Mouse (Mus musculus): ENCODE results near the gene RPS10-NUDT3. TPM values are rescaled to one million over a fixed set of nuclear protein-coding genes. Genes with fewer than 3 reads are reported as not detected.
"Not testable (repeated sequence)": the region's sequence is repeated elsewhere in the genome, so short reads cannot be mapped to it uniquely, and the experiment has no call there.

RPS10-NUDT3 gene
- polyA plus RNA-seq, 1 experiment from 2014 or later = not detected

- Histone ChIP-seq H3K4me1 (replicated peaks; ENCODE audit: control insufficient read depth, insufficient read depth, low read length) (peaks cover 7% of the 10 kb centered on the region; the same call in 1 of the 2 replicates), H3K9ac (ENCODE audit: low read length) (peak within 1 kb of the TSS; percentile 94; the same call in 1 of the 2 replicates), H3K36me3 (ENCODE audit: control insufficient read depth, insufficient read depth, low read length) (peaks cover 18% of the 10 kb centered on the region), H3K4me2 (ENCODE audit: low read depth, low read length, severe bottlenecking) (peak within 1 kb of the TSS; percentile 61; the same call in 1 of the 2 replicates), H3K27me3 (ENCODE audit: control insufficient read depth, insufficient read depth, low read length) (no peaks in the 10 kb centered on the region), H3K4me3 (ENCODE audit: low read depth, low read length) (peak within 1 kb of the TSS; percentile 81), H3K9me3 (ENCODE audit: control insufficient read depth, low read length) (no peaks in the 10 kb centered on the region), H3K27ac (ENCODE audit: low read depth, low read length) (peak within 1 kb of the TSS; percentile 54; the same call in 1 of the 2 replicates)
- DNase-seq (ENCODE audit: low spot score) (no peak), ATAC-seq (replicated peaks; ENCODE audit: low FRiP score) (no peak)
- WGBS = 50% methylated on average over 18 of the region's 18 CpGs
These were observed 1.4 kb upstream of the RPS10-NUDT3 start, which contains the start of gene Rps10 for GRCm38 (mm10) chr17:27636132-27637020. Gene Rps10, minus strand, starts transcription at chr17:27636669.

- H3K36me3 ChIP-seq (ENCODE audit: control insufficient read depth, insufficient read depth, low read length) = peaks cover 26% of the 10 kb centered on the region
- peak overlapping the region; percentile 61 for H3K4me2 ChIP-seq (ENCODE audit: low read depth, low read length, severe bottlenecking)
- peak overlapping the region; percentile 54; the same call in 1 of the 2 replicates for H3K27ac ChIP-seq (ENCODE audit: low read depth, low read length)
- 55% methylated on average over 9 of the region's 9 CpGs for WGBS
- peak overlapping the region; percentile 81 for H3K4me3 ChIP-seq (ENCODE audit: low read depth, low read length)
- H3K9me3 ChIP-seq (ENCODE audit: control insufficient read depth, low read length); DNase-seq (ENCODE audit: low spot score); H3K27me3 ChIP-seq (ENCODE audit: control insufficient read depth, insufficient read depth, low read length); ATAC-seq (replicated peaks; ENCODE audit: low FRiP score); H3K4me1 ChIP-seq (replicated peaks; ENCODE audit: control insufficient read depth, insufficient read depth, low read length): not testable (repeated sequence)
- H3K9ac ChIP-seq (ENCODE audit: low read length) = peak overlapping the region; percentile 94
These were observed 517 bp upstream of the RPS10-NUDT3 start for GRCm38 (mm10) chr17:27635575-27635903.

DNA sequence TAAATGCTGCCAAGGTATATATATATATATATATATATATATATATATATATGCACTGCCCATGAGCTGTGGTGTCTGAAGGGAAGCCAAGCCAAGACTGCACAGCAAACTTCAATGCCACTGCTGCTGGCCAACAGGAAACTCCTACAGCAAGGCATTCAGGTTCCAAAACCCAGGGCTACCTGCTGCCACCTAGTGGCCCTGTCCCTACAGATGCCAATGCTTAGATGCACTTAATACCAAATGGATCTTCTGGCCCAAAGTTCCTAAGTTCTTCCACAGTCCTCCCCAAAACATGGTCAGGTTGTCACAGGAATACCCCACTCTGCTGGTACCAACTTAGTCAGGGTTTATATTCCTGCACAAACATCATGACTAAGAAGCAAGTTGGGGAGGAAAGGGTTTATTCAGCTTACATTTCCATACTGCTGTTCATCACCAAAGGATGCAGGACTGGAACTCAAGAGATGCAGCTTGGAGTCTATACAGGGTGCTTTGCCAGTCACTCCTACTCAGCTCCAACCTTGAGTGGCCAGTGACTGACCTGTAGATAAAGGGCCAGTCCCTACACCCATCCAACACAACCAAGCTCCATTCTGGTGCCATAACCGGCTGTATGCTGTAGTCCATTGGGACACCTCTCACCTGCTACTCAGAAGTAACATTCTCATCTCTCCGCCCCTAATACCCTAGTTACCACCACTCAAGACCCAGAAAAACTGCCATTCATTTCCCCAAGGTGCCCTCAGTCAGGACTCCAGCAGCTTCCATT is 5.6 kb downstream of the RPS10-NUDT3 start:
- ATAC-seq (replicated peaks; ENCODE audit: low FRiP score) (0 out of 2 replicates have a peak, but pooled peaks have one; percentile 11), DNase-seq (ENCODE audit: low spot score) (peak; percentile 89)
- Histone ChIP-seq H3K4me1 (replicated peaks; ENCODE audit: control insufficient read depth, insufficient read depth, low read length) (peaks cover 7% of the 10 kb centered on the region; the same call in 1 of the 2 replicates), H3K9me3 (ENCODE audit: control insufficient read depth, low read length) (no peaks in the 10 kb centered on the region), H3K9ac (ENCODE audit: low read length) (no peak overlapping the region), H3K36me3 (ENCODE audit: control insufficient read depth, insufficient read depth, low read length) (peaks cover 27% of the 10 kb centered on the region), H3K27me3 (ENCODE audit: control insufficient read depth, insufficient read depth, low read length) (no peaks in the 10 kb centered on the region), H3K4me3 (ENCODE audit: low read depth, low read length) (no peak overlapping the region), H3K27ac (ENCODE audit: low read depth, low read length) (no peak overlapping the region), H3K4me2 (ENCODE audit: low read depth, low read length, severe bottlenecking) (no peak overlapping the region)
- whole genome bisulfite sequencing = 73% methylated on average over 2 of the region's 2 CpGs

- Histone ChIP-seq H3K9ac (ENCODE audit: low read length) (no peak overlapping the region), H3K27ac (ENCODE audit: low read depth, low read length) (no peak overlapping the region), H3K36me3 (ENCODE audit: control insufficient read depth, insufficient read depth, low read length) (peaks cover 26% of the 10 kb centered on the region), H3K9me3 (ENCODE audit: control insufficient read depth, low read length) (no peaks in the 10 kb centered on the region), H3K4me3 (ENCODE audit: low read depth, low read length) (no peak overlapping the region), H3K4me1 (replicated peaks; ENCODE audit: control insufficient read depth, insufficient read depth, low read length) (peaks cover 5% of the 10 kb centered on the region; the same call in 1 of the 2 replicates), H3K27me3 (ENCODE audit: control insufficient read depth, insufficient read depth, low read length) (no peaks in the 10 kb centered on the region), H3K4me2 (ENCODE audit: low read depth, low read length, severe bottlenecking) (no peak overlapping the region)
- 90% methylated on average over 8 of the region's 8 CpGs for WGBS
- no peak for ATAC-seq (replicated peaks; ENCODE audit: low FRiP score)
- no peak for DNase-seq (ENCODE audit: low spot score)
These were observed 6.6 kb downstream of the RPS10-NUDT3 start for GRCm38 (mm10) chr17:27628376-27628775.

- 37% methylated on average over 5 of the region's 5 CpGs for WGBS
- Histone ChIP-seq H3K9me3 (ENCODE audit: control insufficient read depth, low read length) (no peaks in the 10 kb centered on the region), H3K36me3 (ENCODE audit: control insufficient read depth, insufficient read depth, low read length) (peaks cover 19% of the 10 kb centered on the region), H3K4me2 (ENCODE audit: low read depth, low read length, severe bottlenecking) (no peak overlapping the region), H3K4me1 (replicated peaks; ENCODE audit: control insufficient read depth, insufficient read depth, low read length) (no peaks in the 10 kb centered on the region; the same call in 1 of the 2 replicates), H3K9ac (ENCODE audit: low read length) (no peak overlapping the region), H3K27me3 (ENCODE audit: control insufficient read depth, insufficient read depth, low read length) (no peaks in the 10 kb centered on the region), H3K27ac (ENCODE audit: low read depth, low read length) (no peak overlapping the region), H3K4me3 (ENCODE audit: low read depth, low read length) (no peak overlapping the region)
- ATAC-seq (replicated peaks; ENCODE audit: low FRiP score) = no peak
- DNase-seq (ENCODE audit: low spot score) = no peak
These were observed 7.6 kb downstream of the RPS10-NUDT3 start for GRCm38 (mm10) chr17:27627451-27627850.

DNA sequence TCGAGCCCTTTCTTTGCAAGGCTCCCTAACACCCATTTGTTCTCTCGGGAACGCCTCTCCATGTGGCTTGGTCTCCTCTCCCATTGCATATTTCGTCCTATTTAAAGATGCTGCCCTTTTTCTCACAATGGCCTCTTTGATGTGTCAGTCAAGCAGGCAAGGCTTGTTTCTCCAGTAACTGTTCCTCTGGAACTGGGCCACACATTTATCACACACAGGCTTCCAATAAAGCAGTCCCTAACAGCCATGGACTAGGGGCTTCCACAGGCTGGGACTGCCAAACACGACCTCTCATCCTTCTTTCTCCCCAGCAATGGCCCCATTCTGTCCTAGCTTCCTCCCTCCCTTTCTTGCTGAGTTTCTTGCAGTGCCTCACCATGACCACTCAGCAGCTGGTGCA is 8.3 kb downstream of the RPS10-NUDT3 start:
- H3K4me2 ChIP-seq (ENCODE audit: low read depth, low read length, severe bottlenecking) = no peak overlapping the region
- H3K4me1 ChIP-seq (replicated peaks; ENCODE audit: control insufficient read depth, insufficient read depth, low read length) = no peaks in the 10 kb centered on the region; the same call in 1 of the 2 replicates
- no peak overlapping the region for H3K9ac ChIP-seq (ENCODE audit: low read length)
- no peaks in the 10 kb centered on the region for H3K27me3 ChIP-seq (ENCODE audit: control insufficient read depth, insufficient read depth, low read length)
- H3K4me3 ChIP-seq (ENCODE audit: low read depth, low read length) = no peak overlapping the region
- peaks cover 12% of the 10 kb centered on the region for H3K36me3 ChIP-seq (ENCODE audit: control insufficient read depth, insufficient read depth, low read length)
- no peak overlapping the region for H3K27ac ChIP-seq (ENCODE audit: low read depth, low read length)
- DNase-seq (ENCODE audit: low spot score) = no peak
- ATAC-seq (replicated peaks; ENCODE audit: low FRiP score) = no peak
- no peaks in the 10 kb centered on the region for H3K9me3 ChIP-seq (ENCODE audit: control insufficient read depth, low read length)
- WGBS = 36% methylated on average over 5 of the region's 5 CpGs

DNA sequence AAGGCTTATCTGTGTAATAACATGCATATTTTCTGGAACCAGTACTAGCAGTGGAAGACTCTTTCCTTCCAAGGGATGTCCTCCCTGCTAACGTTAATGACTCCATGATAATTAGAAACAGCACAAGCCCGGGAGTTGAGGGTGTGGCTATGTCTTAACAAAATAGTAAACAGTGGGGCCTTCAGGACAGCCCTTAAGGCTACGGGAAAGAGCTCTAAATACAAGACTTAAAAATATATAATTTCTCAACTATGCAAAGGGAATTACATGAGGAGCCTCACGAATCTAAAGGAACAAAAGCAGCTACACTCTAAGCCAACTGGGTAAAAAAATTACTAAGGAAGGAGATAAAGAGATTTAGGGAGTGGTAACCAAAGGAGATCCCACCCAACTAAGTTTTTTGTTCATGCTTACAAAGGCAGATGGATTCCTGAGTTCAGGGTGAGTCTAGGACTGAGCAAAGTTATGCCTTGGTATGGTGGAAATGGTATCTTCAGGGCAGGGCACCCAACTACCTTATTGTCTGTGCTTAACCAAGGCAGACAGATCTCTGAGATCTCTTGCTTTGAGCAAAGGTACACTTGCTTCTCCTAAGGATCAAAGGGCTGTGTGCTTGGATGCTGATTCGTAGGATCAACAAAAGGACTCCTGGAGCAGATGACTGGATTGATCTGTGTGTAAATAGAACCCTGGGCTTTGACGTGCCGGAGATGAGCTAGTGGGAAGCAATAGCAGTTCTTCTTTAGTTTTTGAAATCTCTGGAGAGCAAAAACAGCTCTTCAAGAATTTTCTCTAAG is 9.4 kb downstream of the RPS10-NUDT3 start:
- DNase-seq (ENCODE audit: low spot score) (no peak), ATAC-seq (replicated peaks; ENCODE audit: low FRiP score) (no peak)
- no peak overlapping the region for H3K4me3 ChIP-seq (ENCODE audit: low read depth, low read length)
- no peak overlapping the region for H3K27ac ChIP-seq (ENCODE audit: low read depth, low read length)
- H3K36me3 ChIP-seq (ENCODE audit: control insufficient read depth, insufficient read depth, low read length) = peaks cover 2% of the 10 kb centered on the region; the same call in 1 of the 2 replicates
- no peak overlapping the region for H3K4me2 ChIP-seq (ENCODE audit: low read depth, low read length, severe bottlenecking)
- H3K4me1 ChIP-seq (replicated peaks; ENCODE audit: control insufficient read depth, insufficient read depth, low read length) = peaks cover 5% of the 10 kb centered on the region; the same call in 1 of the 2 replicates
- H3K27me3 ChIP-seq (ENCODE audit: control insufficient read depth, insufficient read depth, low read length) = no peaks in the 10 kb centered on the region
- 38% methylated on average over 7 of the region's 7 CpGs for WGBS
- H3K9me3 ChIP-seq (ENCODE audit: control insufficient read depth, low read length) = no peaks in the 10 kb centered on the region
- H3K9ac ChIP-seq (ENCODE audit: low read length) = no peak overlapping the region

Data from forebrain, embryonic 11.5 days (tissue).